Mouse (Mus musculus) frontal cortex, postnatal 10 days (tissue): ENCODE data around the gene Arnt.
"Not testable (repeated sequence)": the region's sequence is repeated elsewhere in the genome, so short reads cannot be mapped to it uniquely, and the experiment has no call there.

Experiments
- DNase-seq, 2 experiments: peaks; one replicate each; pipeline ENCODE4 v3.0.0; 2022; ENCODE audit warnings: low spot score in 2 of 2, mixed read lengths in 1 of 2

The Arnt gene

GRCm38 (mm10) chr3:95526622-95527211 lies 92.5 kb downstream of the Arnt start, which contains the start of gene Ctss:
Gene Ctss (plus strand): TSS chr3:95526786.
- no peak for DNase-seq

- no peak for DNase-seq
Measured at GRCm38 (mm10) chr3:95529814-95530213, 95.6 kb downstream of the Arnt start.

- DNase-seq = no peak
Measured at GRCm38 (mm10) chr3:95531025-95531424, 96.8 kb downstream of the Arnt start.

- DNase-seq = no peak
Measured at GRCm38 (mm10) chr3:95533364-95533763, 99.2 kb downstream of the Arnt start.

GRCm38 (mm10) chr3:95534927-95535326 lies 100.7 kb downstream of the Arnt start:
- DNase-seq = no peak

- DNase-seq = no peak
Measured at GRCm38 (mm10) chr3:95538936-95539335, 104.7 kb downstream of the Arnt start.

- DNase-seq = no peak
Measured at GRCm38 (mm10) chr3:95539837-95540236, 105.6 kb downstream of the Arnt start.

- DNase-seq = not testable (repeated sequence)
Measured at GRCm38 (mm10) chr3:95541186-95541585, 107.0 kb downstream of the Arnt start.

GRCm38 (mm10) chr3:95542171-95542570 lies 108.0 kb downstream of the Arnt start:
- DNase-seq = no peak

- DNase-seq = no peak
Measured at GRCm38 (mm10) chr3:95542981-95543380, 108.8 kb downstream of the Arnt start.
